Mouse (Mus musculus) intestine, embryonic 16.5 days (tissue): ENCODE data around the gene Pdia2. TPM values are rescaled to one million over a fixed set of nuclear protein-coding genes. Genes with fewer than 3 reads are reported as not detected.

Source experiments
- ATAC-seq: fragments of 200-750 bp; cut with Nextera tagmentation; 2 replicates; pipeline ENCODE4 v1.8.0; 2017; ENCODE audit warnings: moderate TSS enrichment, moderate library complexity
- H3K27ac ChIP-seq: fragments of 300-500 bp; sonication (generic); 2 replicates; pipeline ENCODE4 v1.5.1; 2014; ENCODE audit warnings: mild to moderate bottlenecking, low read length
- H3K27me3 ChIP-seq: fragments of 300-500 bp; sonication (generic); replicated peaks from 2 replicates; pipeline ENCODE4 v1.6.1; 2014; ENCODE audit warnings: low read length, control low read depth, mixed read lengths; ENCODE audit not compliant: control insufficient read depth, insufficient read depth
- H3K36me3 ChIP-seq: fragments of 300-500 bp; sonication (generic); 2 replicates; pipeline ENCODE4 v1.6.1; 2014; ENCODE audit warnings: low read length, control low read depth; ENCODE audit not compliant: control insufficient read depth, insufficient read depth
- H3K4me1 ChIP-seq: fragments of 300-500 bp; sonication (generic); 2 replicates; pipeline ENCODE4 v1.6.1; 2014; ENCODE audit warnings: low read length, control low read depth, mixed read lengths; ENCODE audit not compliant: control insufficient read depth, insufficient read depth
- H3K4me2 ChIP-seq: fragments of 300-500 bp; sonication (generic); 2 replicates; pipeline ENCODE4 v1.6.1; 2014; ENCODE audit warnings: low read depth, low read length, control low read depth
- H3K4me3 ChIP-seq: fragments of 300-500 bp; sonication (generic); 2 replicates; pipeline ENCODE4 v1.5.1; 2014; ENCODE audit warnings: mild to moderate bottlenecking, low read length
- H3K9ac ChIP-seq: fragments of 300-500 bp; sonication (generic); 2 replicates; pipeline ENCODE4 v1.6.1; 2014; ENCODE audit warnings: low read depth, low read length
- H3K9me3 ChIP-seq: fragments of 300-500 bp; sonication (generic); 2 replicates; pipeline ENCODE4 v1.6.1; 2016; ENCODE audit warnings: low read length, control low read depth; ENCODE audit not compliant: control insufficient read depth
- WGBS: fragments of 180-500 bp; shearing (Covaris S2); extraction: QIAGEN DNeasy Blood & Tissue Kit; methylation state at CpG from one replicate; pipeline ENCODE4 v1.1.7; 2014; 5-methylcytosine and 5-hydroxymethylcytosine counted together
- polyA plus RNA-seq: library from polyadenylated mRNA; unstranded; fragments of >200 nt; fragmentation: Nextera tagmentation; extraction: Ambion mirVana; gene quantifications from 2 replicates; pipeline ENCODE4 v1.2.1, GENCODE M21; 2015

The Pdia2 gene
- polyA plus RNA-seq, 1 experiment from 2014 or later, result 104 TPM

GRCm38 (mm10) chr17:26234386-26234785 lies 35.5 kb upstream of the Pdia2 start:
- no peak for ATAC-seq
- H3K27me3 ChIP-seq, result no peaks in the 10 kb centered on the region
- no peaks in the 10 kb centered on the region for H3K9me3 ChIP-seq
- 74% methylated on average over 8 of the region's 8 CpGs for WGBS
- no peak overlapping the region for H3K4me2 ChIP-seq
- no peak overlapping the region for H3K27ac ChIP-seq
- H3K4me1 ChIP-seq, result peaks cover 18% of the 10 kb centered on the region
- H3K36me3 ChIP-seq, result no peaks in the 10 kb centered on the region
- no peak overlapping the region for H3K9ac ChIP-seq
- H3K4me3 ChIP-seq, result no peak overlapping the region

- Histone ChIP-seq H3K4me3 (no peak overlapping the region), H3K9ac (no peak overlapping the region), H3K27me3 (no peaks in the 10 kb centered on the region), H3K36me3 (no peaks in the 10 kb centered on the region), H3K4me1 (peaks cover 18% of the 10 kb centered on the region), H3K9me3 (no peaks in the 10 kb centered on the region), H3K4me2 (no peak overlapping the region), H3K27ac (no peak overlapping the region)
- WGBS, result 77% methylated on average over 8 of the region's 8 CpGs
- ATAC-seq, result no peak
Observed at GRCm38 (mm10) chr17:26232863-26233262, 34.0 kb upstream of the Pdia2 start.

DNA sequence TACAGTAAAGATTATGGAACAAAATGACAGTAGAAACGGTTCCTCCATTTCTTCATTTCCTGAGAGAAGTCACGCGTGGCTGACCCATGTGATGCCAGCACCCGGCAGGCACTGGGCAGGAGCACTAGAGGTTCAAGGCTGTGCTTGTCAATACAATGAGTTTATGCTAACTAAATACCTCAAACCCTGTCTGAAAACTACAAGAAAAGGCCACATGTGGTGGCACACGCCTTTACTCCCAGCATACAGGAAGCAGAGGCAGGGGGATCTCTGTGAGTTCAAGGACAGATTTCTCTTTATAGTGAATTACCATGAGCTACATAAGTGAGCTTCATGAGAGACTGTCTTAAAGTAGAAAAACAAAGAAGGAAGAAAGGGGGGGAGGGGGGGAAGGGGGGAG lies 32.3 kb upstream of the Pdia2 start:
- ATAC-seq, result no peak
- Histone ChIP-seq H3K27ac (no peak overlapping the region), H3K4me2 (no peak overlapping the region), H3K36me3 (no peaks in the 10 kb centered on the region), H3K9ac (no peak overlapping the region), H3K4me3 (no peak overlapping the region), H3K27me3 (no peaks in the 10 kb centered on the region), H3K4me1 (peaks cover 13% of the 10 kb centered on the region), H3K9me3 (no peaks in the 10 kb centered on the region)
- WGBS, result 89% methylated on average over 5 of the region's 5 CpGs

DNA sequence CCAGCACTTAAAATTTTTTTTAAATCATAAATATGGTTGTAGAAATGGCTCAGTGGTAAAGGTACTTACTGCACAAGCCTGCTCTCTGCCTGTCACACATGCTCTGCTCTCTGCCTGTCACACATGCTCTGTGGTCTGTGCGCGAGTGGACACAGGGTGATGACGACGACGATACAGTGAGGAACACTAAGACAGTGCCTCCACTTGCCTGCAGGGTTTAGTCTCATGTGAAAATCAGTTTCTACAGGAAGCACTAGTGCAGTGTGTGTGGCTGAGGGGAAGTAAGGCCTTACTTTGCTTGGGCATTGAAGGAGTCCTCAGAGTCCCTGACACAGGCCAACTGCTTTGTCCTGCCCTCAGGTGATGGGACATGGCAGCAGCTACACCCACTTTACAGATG lies 30.9 kb upstream of the Pdia2 start:
- 94% methylated on average over 5 of the region's 5 CpGs for WGBS

GRCm38 (mm10) chr17:26225150-26225549 lies 26.3 kb upstream of the Pdia2 start:
- Histone ChIP-seq H3K9ac (no peak overlapping the region), H3K27me3 (no peaks in the 10 kb centered on the region), H3K36me3 (no peaks in the 10 kb centered on the region), H3K4me2 (no peak overlapping the region), H3K4me1 (peaks cover 9% of the 10 kb centered on the region; the same call in 1 of the 2 replicates), H3K27ac (peak overlapping the region; percentile 58; the same call in 1 of the 2 replicates), H3K4me3 (no peak overlapping the region), H3K9me3 (no peaks in the 10 kb centered on the region)
- ATAC-seq, result peak; percentile 84
- WGBS, result 68% methylated on average over 12 of the region's 12 CpGs

More for the DNA sequence above, 30.9 kb upstream of the Pdia2 start:
- no peak for ATAC-seq
- H3K4me3 ChIP-seq, result no peak overlapping the region
- H3K9ac ChIP-seq, result no peak overlapping the region
- H3K27ac ChIP-seq, result no peak overlapping the region
- no peaks in the 10 kb centered on the region for H3K9me3 ChIP-seq
- H3K4me1 ChIP-seq, result peaks cover 8% of the 10 kb centered on the region; the same call in 1 of the 2 replicates
- no peaks in the 10 kb centered on the region for H3K27me3 ChIP-seq
- H3K4me2 ChIP-seq, result no peak overlapping the region
- no peaks in the 10 kb centered on the region for H3K36me3 ChIP-seq

DNA sequence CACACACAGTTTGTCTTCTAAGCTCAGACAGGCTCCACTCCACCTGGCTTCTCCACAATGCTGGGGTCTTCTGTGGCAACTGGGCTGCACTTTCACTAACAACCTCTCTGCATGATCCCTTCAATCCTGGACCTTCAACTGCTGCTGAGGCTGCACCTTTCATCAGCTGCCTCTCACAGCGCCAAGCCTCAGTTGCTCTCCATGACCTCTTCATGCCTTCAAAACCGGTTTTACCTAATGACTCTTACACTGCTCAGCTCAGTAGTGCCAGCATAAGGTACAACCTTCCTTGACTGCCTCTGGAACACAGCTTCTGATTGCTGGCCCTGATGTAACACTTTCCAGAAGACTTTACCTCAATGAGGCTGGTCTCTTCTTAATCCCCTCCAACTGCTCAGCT lies 22.6 kb upstream of the Pdia2 start:
- Histone ChIP-seq H3K36me3 (no peaks in the 10 kb centered on the region), H3K27ac (no peak overlapping the region), H3K9ac (no peak overlapping the region), H3K4me3 (no peak overlapping the region), H3K27me3 (no peaks in the 10 kb centered on the region), H3K4me2 (no peak overlapping the region), H3K9me3 (no peaks in the 10 kb centered on the region), H3K4me1 (peaks cover 9% of the 10 kb centered on the region; the same call in 1 of the 2 replicates)
- 55% methylated on average over 2 of the region's 2 CpGs for WGBS
- peak; percentile 56 for ATAC-seq

DNA sequence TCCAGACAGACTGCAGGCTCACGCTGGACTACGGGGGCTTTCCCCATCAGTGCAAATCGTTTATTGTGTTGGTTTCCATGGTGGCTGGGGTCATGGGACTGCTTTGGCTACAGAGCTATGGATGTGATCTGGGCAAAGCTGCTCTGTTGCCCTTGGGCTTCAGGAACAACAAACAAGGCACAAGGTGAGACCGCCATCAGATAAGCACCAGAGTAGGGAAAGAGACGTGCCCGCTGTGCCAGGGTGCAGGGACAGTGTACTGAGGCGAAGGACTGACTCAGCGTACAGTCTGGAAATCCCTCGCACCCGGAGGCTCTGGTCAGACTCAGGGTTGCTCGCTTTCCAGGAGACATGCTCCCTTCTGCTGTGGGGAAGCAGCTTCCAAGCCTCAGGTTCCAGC lies 13.8 kb upstream of the Pdia2 start:
- WGBS, result 85% methylated on average over 11 of the region's 11 CpGs
- Histone ChIP-seq H3K27me3 (no peaks in the 10 kb centered on the region), H3K4me1 (no peaks in the 10 kb centered on the region), H3K9me3 (no peaks in the 10 kb centered on the region), H3K4me3 (no peak overlapping the region), H3K27ac (no peak overlapping the region), H3K9ac (no peak overlapping the region), H3K4me2 (no peak overlapping the region), H3K36me3 (no peaks in the 10 kb centered on the region)
- ATAC-seq, result peak; percentile 75

DNA sequence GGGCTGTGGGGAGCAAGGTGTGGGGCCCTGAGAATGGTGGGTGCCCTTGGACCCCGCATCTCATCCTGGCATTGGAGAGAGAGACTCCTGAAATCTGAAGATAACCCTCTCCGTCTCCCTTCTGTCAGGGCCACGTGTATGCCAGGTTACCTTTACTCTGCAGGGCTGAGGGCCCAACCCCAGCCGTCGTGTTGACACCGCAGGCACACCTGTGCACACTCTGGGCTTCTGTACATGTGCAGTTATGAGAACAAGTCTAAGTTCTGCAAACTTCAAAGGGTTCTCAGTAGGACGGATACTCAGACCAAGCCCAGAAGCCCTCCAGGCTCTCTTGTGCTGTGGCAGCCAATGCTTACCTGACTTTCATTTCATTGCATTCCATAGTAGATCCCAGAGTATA lies 13.4 kb upstream of the Pdia2 start:
- H3K27me3 ChIP-seq, result no peaks in the 10 kb centered on the region
- no peaks in the 10 kb centered on the region for H3K4me1 ChIP-seq
- H3K36me3 ChIP-seq, result no peaks in the 10 kb centered on the region
- no peaks in the 10 kb centered on the region for H3K9me3 ChIP-seq
- no peak overlapping the region for H3K4me3 ChIP-seq
- H3K9ac ChIP-seq, result no peak overlapping the region
- no peak overlapping the region for H3K27ac ChIP-seq
- peak; percentile 55 for ATAC-seq
- H3K4me2 ChIP-seq, result no peak overlapping the region
- WGBS, result 87% methylated on average over 7 of the region's 7 CpGs

DNA sequence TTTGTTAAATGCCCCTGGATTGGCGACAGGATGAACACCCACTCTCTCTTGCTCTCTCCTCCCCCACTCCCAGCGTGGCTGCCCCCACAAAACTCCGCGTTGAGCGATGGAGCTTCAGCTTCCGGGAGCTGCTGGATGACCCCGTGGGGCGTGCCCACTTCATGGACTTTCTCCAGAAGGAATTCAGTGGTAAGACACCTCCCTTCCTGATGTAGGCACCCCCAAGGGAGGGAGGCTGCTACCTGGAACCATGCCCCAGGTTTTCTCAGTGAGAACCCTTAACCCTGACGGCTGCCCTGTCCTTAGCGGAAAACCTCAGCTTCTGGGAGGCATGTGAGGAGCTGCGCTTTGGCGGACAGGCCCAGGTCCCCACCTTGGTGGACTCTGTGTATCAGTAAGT lies 8.8 kb upstream of the Pdia2 start, which contains the start of gene Arhgdig:
TSS of gene Arhgdig (minus strand) at position 101 of the 400 bp plus-strand sequence.
- H3K4me2 ChIP-seq, result no peak within 1 kb of the TSS
- H3K27me3 ChIP-seq, result no peaks in the 10 kb centered on the region; the same call in 1 of the 2 replicates
- 0 out of 2 replicates have a peak, but pooled peaks cover 3% of the 10 kb centered on the region for H3K4me1 ChIP-seq
- no peaks in the 10 kb centered on the region for H3K9me3 ChIP-seq
- H3K9ac ChIP-seq, result no peak within 1 kb of the TSS
- H3K4me3 ChIP-seq, result no peak within 1 kb of the TSS
- no peak for ATAC-seq
- WGBS, result 91% methylated on average over 12 of the region's 12 CpGs
- no peak within 1 kb of the TSS for H3K27ac ChIP-seq
- H3K36me3 ChIP-seq, result no peaks in the 10 kb centered on the region

DNA sequence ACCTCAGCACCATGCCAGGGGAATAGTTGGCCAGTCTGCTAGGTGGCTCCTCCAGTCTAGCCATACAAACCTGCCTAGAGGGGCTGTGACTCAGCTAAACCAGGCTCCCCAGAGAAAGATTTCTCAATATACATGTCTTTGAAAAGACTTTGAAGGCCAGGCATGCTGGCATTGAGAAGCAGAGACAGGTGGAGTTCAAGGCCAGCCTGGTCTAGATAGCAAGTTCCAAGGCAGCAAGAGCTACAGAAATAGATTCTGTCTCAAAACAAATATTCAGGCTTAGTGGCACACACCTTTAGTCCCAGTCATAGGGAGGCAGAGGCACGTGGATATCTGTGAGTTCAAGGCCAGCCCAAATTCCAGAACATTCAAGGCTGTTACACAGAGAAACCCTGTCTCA lies 7.5 kb upstream of the Pdia2 start:
- H3K4me1 ChIP-seq, result peaks cover 5% of the 10 kb centered on the region; the same call in 1 of the 2 replicates
- peaks cover 10% of the 10 kb centered on the region; the same call in 1 of the 2 replicates for H3K27me3 ChIP-seq
- H3K9me3 ChIP-seq, result no peaks in the 10 kb centered on the region
- H3K9ac ChIP-seq, result no peak overlapping the region
- WGBS, result 43% methylated on average over 1 of the region's 1 CpGs
- H3K36me3 ChIP-seq, result no peaks in the 10 kb centered on the region
- ATAC-seq, result no peak
- no peak overlapping the region for H3K4me2 ChIP-seq
- H3K27ac ChIP-seq, result no peak overlapping the region
- no peak overlapping the region for H3K4me3 ChIP-seq
